Mouse (Mus musculus): ENCODE results near the gene Pla2g7.

DNA sequence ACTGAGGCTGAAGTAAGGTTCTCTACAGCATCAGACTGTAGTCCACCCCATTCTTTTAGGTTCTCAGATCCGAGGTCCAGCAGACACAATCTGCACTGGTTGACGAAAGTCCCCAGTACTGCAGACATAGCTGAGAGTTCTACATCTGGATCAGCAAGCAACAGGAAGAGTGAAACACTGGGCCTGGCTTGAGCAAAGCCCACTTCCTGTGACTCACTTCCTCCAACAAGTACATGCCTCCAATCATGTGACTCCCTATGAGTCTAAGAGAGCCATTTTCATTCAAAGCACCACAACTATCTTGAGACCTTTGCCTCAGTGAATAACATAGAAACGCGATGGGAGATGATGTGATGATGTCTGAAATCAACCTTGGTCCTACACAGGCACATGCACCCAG lies 36.7 kb upstream of the Pla2g7 start:
- TF ChIP-seq POLR2A (IDR thresholded peaks at IDR 0.05; ENCODE audit: insufficient read depth, low read length) = no peak
- TF ChIP-seq CTCF (IDR thresholded peaks at IDR 0.05; ENCODE audit: low read depth, low read length) = no peak
- no peak for TF ChIP-seq EP300 (IDR thresholded peaks at IDR 0.05; ENCODE audit: insufficient read depth, low read depth, low read length)
